Mouse (Mus musculus): ENCODE data around the gene Hist1h3c. TPM values are rescaled to one million over a fixed set of nuclear protein-coding genes. Genes with fewer than 3 reads are reported as not detected.
"Not testable (repeated sequence)": the region's sequence is repeated elsewhere in the genome, so short reads cannot be mapped to it uniquely, and the experiment has no call there.

Hist1h3c gene
- polyA plus RNA-seq, 1 experiment = 0.56 TPM

GRCm38 (mm10) chr13:23750839-23751477, 5.6 kb upstream of the Hist1h3c start, which contains the start of gene Hist1h2ab:
Hist1h2ab (plus strand) TSS chr13:23751126.
- H3K4me1 ChIP-seq (ENCODE audit: control insufficient read depth, insufficient read depth, low read length) = not testable (repeated sequence)
- peak within 1 kb of the TSS; percentile 40 for H3K4me3 ChIP-seq (ENCODE audit: insufficient read depth, low read length)
- TF ChIP-seq POLR2A (IDR thresholded peaks at IDR 0.05; ENCODE audit: extremely low read depth, insufficient read depth, low read length) = peak; percentile 64; the same call in 1 of the 2 replicates

GRCm38 (mm10) chr13:23749563-23750121, 4.2 kb upstream of the Hist1h3c start:
- TF ChIP-seq POLR2A (IDR thresholded peaks at IDR 0.05; ENCODE audit: extremely low read depth, insufficient read depth, low read length) = no peak
- no peak for TF ChIP-seq CTCF (IDR thresholded peaks at IDR 0.05; ENCODE audit: extremely low read depth, insufficient read depth, low read length)
- Histone ChIP-seq H3K27ac (ENCODE audit: insufficient read depth, low read length) (no peak overlapping the region), H3K4me3 (ENCODE audit: insufficient read depth, low read length) (no peak overlapping the region), H3K4me1 (ENCODE audit: control insufficient read depth, insufficient read depth, low read length) (no peaks in the 10 kb centered on the region)

More at GRCm38 (mm10) chr13:23750839-23751477, 5.6 kb upstream of the Hist1h3c start, which contains the start of gene Hist1h2ab:
- peak within 1 kb of the TSS; percentile 98 for H3K27ac ChIP-seq (ENCODE audit: insufficient read depth, low read length)

- Histone ChIP-seq H3K4me3 (ENCODE audit: insufficient read depth, low read length) (no peak overlapping the region), H3K4me1 (ENCODE audit: control insufficient read depth, insufficient read depth, low read length) (no peaks in the 10 kb centered on the region), H3K27ac (ENCODE audit: insufficient read depth, low read length) (no peak overlapping the region)
- TF ChIP-seq POLR2A (IDR thresholded peaks at IDR 0.05; ENCODE audit: extremely low read depth, insufficient read depth, low read length) (no peak), CTCF (IDR thresholded peaks at IDR 0.05; ENCODE audit: extremely low read depth, insufficient read depth, low read length) (no peak)
Observed at GRCm38 (mm10) chr13:23747892-23748288, 2.5 kb upstream of the Hist1h3c start.

- 0 out of 2 replicates have a peak overlapping the region, but pooled peaks have one; percentile 30 for H3K4me3 ChIP-seq (ENCODE audit: insufficient read depth, low read length)
- no peak for TF ChIP-seq CTCF (IDR thresholded peaks at IDR 0.05; ENCODE audit: extremely low read depth, insufficient read depth, low read length)
- TF ChIP-seq POLR2A (IDR thresholded peaks at IDR 0.05; ENCODE audit: extremely low read depth, insufficient read depth, low read length) = no peak
- H3K27ac ChIP-seq (ENCODE audit: insufficient read depth, low read length) = peak overlapping the region; percentile 44
- H3K4me1 ChIP-seq (ENCODE audit: control insufficient read depth, insufficient read depth, low read length) = no peaks in the 10 kb centered on the region
Observed at GRCm38 (mm10) chr13:23747081-23747891, 1.9 kb upstream of the Hist1h3c start.

GRCm38 (mm10) chr13:23746201-23747080, 1.0 kb upstream of the Hist1h3c start, which contains the start of gene Hist1h2bb:
Hist1h2bb (plus strand) TSS chr13:23746734.
- H3K4me1 ChIP-seq (ENCODE audit: control insufficient read depth, insufficient read depth, low read length) = not testable (repeated sequence)
- Histone ChIP-seq H3K4me3 (ENCODE audit: insufficient read depth, low read length) (peak within 1 kb of the TSS; percentile 30), H3K27ac (ENCODE audit: insufficient read depth, low read length) (peak within 1 kb of the TSS; percentile 88)

- Histone ChIP-seq H3K4me3 (ENCODE audit: insufficient read depth, low read length) (no peak overlapping the region), H3K27ac (ENCODE audit: insufficient read depth, low read length) (no peak overlapping the region), H3K4me1 (ENCODE audit: control insufficient read depth, insufficient read depth, low read length) (no peaks in the 10 kb centered on the region)
- TF ChIP-seq CTCF (IDR thresholded peaks at IDR 0.05; ENCODE audit: extremely low read depth, insufficient read depth, low read length) (no peak), POLR2A (IDR thresholded peaks at IDR 0.05; ENCODE audit: extremely low read depth, insufficient read depth, low read length) (no peak)
Observed at GRCm38 (mm10) chr13:23744421-23745380, 701 bp downstream of the Hist1h3c start.

- Histone ChIP-seq H3K27ac (ENCODE audit: insufficient read depth, low read length) (no peak overlapping the region), H3K4me3 (ENCODE audit: insufficient read depth, low read length) (no peak overlapping the region), H3K4me1 (ENCODE audit: control insufficient read depth, insufficient read depth, low read length) (no peaks in the 10 kb centered on the region)
- TF ChIP-seq CTCF (IDR thresholded peaks at IDR 0.05; ENCODE audit: extremely low read depth, insufficient read depth, low read length) (no peak), POLR2A (IDR thresholded peaks at IDR 0.05; ENCODE audit: extremely low read depth, insufficient read depth, low read length) (no peak)
Observed at GRCm38 (mm10) chr13:23743963-23744362, 1.4 kb downstream of the Hist1h3c start.

GRCm38 (mm10) chr13:23743215-23743614, 2.2 kb downstream of the Hist1h3c start:
- no peak overlapping the region for H3K27ac ChIP-seq (ENCODE audit: insufficient read depth, low read length)
- TF ChIP-seq POLR2A (IDR thresholded peaks at IDR 0.05; ENCODE audit: extremely low read depth, insufficient read depth, low read length) = no peak
- no peak for TF ChIP-seq CTCF (IDR thresholded peaks at IDR 0.05; ENCODE audit: extremely low read depth, insufficient read depth, low read length)
- H3K4me1 ChIP-seq (ENCODE audit: control insufficient read depth, insufficient read depth, low read length) = no peaks in the 10 kb centered on the region
- no peak overlapping the region for H3K4me3 ChIP-seq (ENCODE audit: insufficient read depth, low read length)

Data from cortical plate, adult 2 months (tissue).